Mouse (Mus musculus) liver, embryonic 14.5 days (tissue): Measurements from ENCODE around the gene Zdhhc17.

Experiments used
- CTCF ChIP-seq: IDR thresholded peaks from 2 replicates; pipeline ENCODE4 v1.5.1; 2016; ENCODE audit warnings: antibody characterized with exemption, low read depth, control low read depth
- EP300 ChIP-seq: IDR thresholded peaks from 2 replicates; pipeline ENCODE4 v1.6.1; 2016; ENCODE audit warnings: antibody characterized with exemption, low read depth

DNA sequence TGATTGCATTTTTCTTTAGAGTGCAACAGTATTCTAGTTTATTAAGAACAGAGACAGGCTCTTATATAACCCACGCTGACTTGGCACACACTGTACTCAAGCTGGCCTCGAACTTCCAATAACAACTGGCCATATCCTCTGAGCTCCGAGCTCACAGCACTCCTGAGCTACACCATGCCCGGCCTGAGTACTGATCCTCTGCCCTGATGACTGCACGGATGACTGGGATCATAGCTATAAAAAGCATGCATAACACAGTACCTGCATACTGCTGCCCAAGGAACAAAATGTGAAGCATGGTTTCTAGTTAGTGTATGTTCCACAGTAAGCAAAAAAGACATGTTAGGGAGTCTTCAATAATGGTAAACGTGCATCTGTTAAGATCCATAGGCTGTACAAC lies 12.8 kb downstream of the Zdhhc17 start:
- TF ChIP-seq CTCF (no peak), EP300 (no peak)
